Mouse (Mus musculus): ENCODE data around the gene Tspan31. TPM values are rescaled to one million over a fixed set of nuclear protein-coding genes. Genes with fewer than 3 reads are reported as not detected.

Gene Tspan31
- polyA plus RNA-seq (2012), result 32.2 and 46.6 TPM in 2 replicates

GRCm38 (mm10) chr10:127070190-127071121 is at the start of gene Tspan31:
Gene Tspan31 (minus strand): TSS chr10:127070264.

GRCm38 (mm10) chr10:127075080-127075479 is 5.0 kb upstream of the Tspan31 start, which contains the start of gene Agap2:
Gene Agap2 (plus strand): TSS chr10:127075284.

GRCm38 (mm10) chr10:127063239-127063872 is 6.7 kb downstream of the Tspan31 start, which contains the start of gene Cdk4:
Gene Cdk4 (plus strand): TSS chr10:127063534.

GRCm38 (mm10) chr10:127059968-127060916 is 9.8 kb downstream of the Tspan31 start, which contains the start of gene March9:
Gene March9 (minus strand): TSS chr10:127060184.

DNA sequence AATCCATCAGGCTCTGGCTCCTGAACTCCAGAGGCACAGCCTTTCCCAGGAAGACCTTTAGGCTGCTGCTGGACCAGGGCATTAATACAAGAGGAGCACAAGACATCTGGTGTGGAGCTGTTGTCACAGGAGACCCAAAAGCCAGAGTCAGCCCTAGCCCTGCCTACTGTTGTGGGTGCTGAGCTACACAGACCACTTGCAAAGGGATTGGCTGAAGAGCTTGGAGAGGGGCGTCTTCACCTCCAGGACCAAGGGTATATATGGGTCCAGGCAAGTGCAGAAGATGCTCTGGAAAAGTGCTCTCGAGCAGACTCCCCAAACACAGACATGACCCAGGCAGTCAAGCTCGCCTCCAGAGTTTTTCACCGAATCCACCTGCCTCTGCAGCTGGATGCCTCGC is 22.1 kb downstream of the Tspan31 start, which contains the start of gene Cyp27b1:
TSS of gene Cyp27b1 (plus strand) at position 297 of the 400 bp plus-strand sequence.

GRCm38 (mm10) chr10:127041274-127041766 is 28.7 kb downstream of the Tspan31 start, which contains the start of the genes Mettl1 and Eef1akmt3:
Gene Mettl1 (plus strand): TSS chr10:127041414.
Gene Eef1akmt3 (minus strand): TSS chr10:127041513.

DNA sequence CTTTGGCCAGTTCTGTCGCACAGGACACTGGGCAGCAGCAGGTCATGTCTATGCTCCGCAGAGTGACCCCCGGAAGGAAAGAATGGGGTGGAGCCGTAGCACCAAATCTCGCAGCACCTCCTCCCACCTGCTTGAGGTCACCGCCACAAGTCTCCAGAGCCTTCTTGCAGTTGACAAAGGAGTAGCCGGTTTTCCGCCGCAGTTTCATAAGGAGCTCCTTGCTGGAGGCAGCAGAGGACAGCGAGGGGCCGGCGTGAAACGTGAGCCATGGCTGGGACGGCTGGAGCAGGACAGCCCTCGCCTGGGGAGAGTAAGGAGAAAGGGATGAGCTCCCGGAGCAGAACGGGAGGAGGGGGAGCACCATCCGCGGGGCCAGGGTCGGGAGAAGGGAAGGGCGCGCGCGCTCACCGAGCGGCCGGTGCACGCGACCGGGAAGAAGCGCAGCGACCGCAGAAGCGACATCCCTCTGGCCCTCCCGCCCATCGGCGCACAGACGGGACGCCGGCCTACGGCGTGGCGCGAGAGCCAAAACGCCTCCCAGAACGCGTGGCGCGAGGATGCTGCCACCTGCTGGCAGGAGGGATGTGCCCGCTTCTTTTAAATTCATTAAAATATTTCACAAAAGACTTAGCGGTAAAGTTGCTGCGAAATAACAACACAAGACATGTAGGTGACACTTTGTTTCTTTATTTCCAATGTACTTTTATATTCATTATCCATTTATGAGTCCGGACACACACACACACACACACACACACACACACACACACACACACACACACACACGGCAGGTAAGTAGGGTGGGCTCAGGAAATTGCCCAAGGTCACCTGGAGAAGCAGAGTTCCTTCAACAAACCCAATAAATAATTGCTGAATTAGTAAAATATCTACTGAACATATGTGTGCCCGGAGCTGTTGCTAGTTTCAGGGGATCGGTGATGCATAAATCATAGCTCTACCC is 39.4 kb downstream of the Tspan31 start, which contains the start of gene Tsfm:
TSS of gene Tsfm (minus strand) at position 505 of the 961 bp plus-strand sequence.

Other genes starting within 250 kb of the Tspan31 start
- 9.0 and 9.1 TPM in 2 replicates for gene Atp23, start 168.9 kb downstream of the Tspan31 start, polyA plus RNA-seq (2012)
- 266 and 273 TPM in 2 replicates for gene Ctdsp2, start 91.5 kb downstream of the Tspan31 start, polyA plus RNA-seq (2012)
- 0.06 and 0.16 TPM in 2 replicates for gene Avil, start 69.6 kb downstream of the Tspan31 start, polyA plus RNA-seq (2012)
- 44.0 and 51.5 TPM in 2 replicates for gene Tsfm, start 39.4 kb downstream of the Tspan31 start, polyA plus RNA-seq (2012)
- gene Mettl1, start 28.9 kb downstream of the Tspan31 start, polyA plus RNA-seq (2012), result 34.2 and 35.1 TPM in 2 replicates
- 0.05 TPM in 2 replicates for gene Eef1akmt3, start 28.8 kb downstream of the Tspan31 start, polyA plus RNA-seq (2012)
- 0.02 and 0.06 TPM in 2 replicates for gene Cyp27b1, start 22.0 kb downstream of the Tspan31 start, polyA plus RNA-seq (2012)
- gene March9, start 10.1 kb downstream of the Tspan31 start, polyA plus RNA-seq (2012), result 1.1 and 1.2 TPM in 2 replicates
- gene Cdk4, start 6.7 kb downstream of the Tspan31 start, polyA plus RNA-seq (2012), result 1,737 and 1,767 TPM in 2 replicates
- 57.1 and 68.6 TPM in 2 replicates for gene Agap2, start 5.0 kb upstream of the Tspan31 start, polyA plus RNA-seq (2012)
- 290 and 314 TPM in 2 replicates for gene Os9, start 50.9 kb upstream of the Tspan31 start, polyA plus RNA-seq (2012)
- gene B4galnt1, start 95.0 kb upstream of the Tspan31 start, polyA plus RNA-seq (2012), result 359 and 515 TPM in 2 replicates
- 0.36 and 0.47 TPM in 2 replicates for gene Slc26a10, start 110.4 kb upstream of the Tspan31 start, polyA plus RNA-seq (2012)
- gene Arhgef25, start 119.8 kb upstream of the Tspan31 start, polyA plus RNA-seq (2012), result 7.0 TPM in 2 replicates
- 161 and 188 TPM in 2 replicates for gene Dtx3, start 125.5 kb upstream of the Tspan31 start, polyA plus RNA-seq (2012)
- 26.5 and 27.1 TPM in 2 replicates for gene Pip4k2c, start 141.3 kb upstream of the Tspan31 start, polyA plus RNA-seq (2012)
- gene Kif5a, start 193.1 kb upstream of the Tspan31 start, polyA plus RNA-seq (2012), result 0.54 and 0.63 TPM in 2 replicates
- 150 and 154 TPM in 2 replicates for gene Dctn2, start 196.1 kb upstream of the Tspan31 start, polyA plus RNA-seq (2012)
- 426 and 490 TPM in 2 replicates for gene Mbd6, start 218.8 kb upstream of the Tspan31 start, polyA plus RNA-seq (2012)
- 53.6 and 60.7 TPM in 2 replicates for gene Mars, start 241.5 kb upstream of the Tspan31 start, polyA plus RNA-seq (2012)